Mouse (Mus musculus): ENCODE results near the gene Socs7.
A peak's percentile ranks its signal among the peaks of the same experiment; 100 is the strongest.

Socs7 gene

GRCm38 (mm10) chr11:97343175-97343574, 19.2 kb upstream of the Socs7 start:
- no peak for DNase-seq (ENCODE audit: low read depth, low spot score)

- peak; percentile 67 for DNase-seq (ENCODE audit: low read depth, low spot score)
These were observed 18.7 kb upstream of the Socs7 start for GRCm38 (mm10) chr11:97343619-97344018.

- no peak for DNase-seq (ENCODE audit: low read depth, low spot score)
These were observed 16.9 kb upstream of the Socs7 start for GRCm38 (mm10) chr11:97345446-97345845.

GRCm38 (mm10) chr11:97346383-97346782, 16.0 kb upstream of the Socs7 start:
- no peak for DNase-seq (ENCODE audit: low read depth, low spot score)

GRCm38 (mm10) chr11:97347291-97347690, 15.1 kb upstream of the Socs7 start:
- no peak for DNase-seq (ENCODE audit: low read depth, low spot score)

- peak; percentile 82 for DNase-seq (ENCODE audit: low read depth, low spot score)
These were observed 12.3 kb upstream of the Socs7 start for GRCm38 (mm10) chr11:97350035-97350434.

GRCm38 (mm10) chr11:97352027-97352684, 10.2 kb upstream of the Socs7 start, which contains the start of gene Gpr179:
Gene Gpr179, minus strand, starts transcription at chr11:97352077.
- no peak for DNase-seq (ENCODE audit: low read depth, low spot score)

GRCm38 (mm10) chr11:97352935-97353597, 9.3 kb upstream of the Socs7 start:
- DNase-seq (ENCODE audit: low read depth, low spot score), result no peak

GRCm38 (mm10) chr11:97354646-97355045, 7.7 kb upstream of the Socs7 start:
- no peak for DNase-seq (ENCODE audit: low read depth, low spot score)

- DNase-seq (ENCODE audit: low read depth, low spot score), result no peak
These were observed 7.1 kb upstream of the Socs7 start for GRCm38 (mm10) chr11:97355247-97355646.

GRCm38 (mm10) chr11:97357663-97358062, 4.7 kb upstream of the Socs7 start:
- peak; percentile 94 for DNase-seq (ENCODE audit: low read depth, low spot score)

- no peak for DNase-seq (ENCODE audit: low read depth, low spot score)
These were observed 245 bp downstream of the Socs7 start for GRCm38 (mm10) chr11:97362649-97362942.

GRCm38 (mm10) chr11:97362943-97363643, 742 bp downstream of the Socs7 start:
- peak; percentile 45 for DNase-seq (ENCODE audit: low read depth, low spot score)

GRCm38 (mm10) chr11:97363644-97363995, 1.3 kb downstream of the Socs7 start:
- DNase-seq (ENCODE audit: low read depth, low spot score), result no peak

- no peak for DNase-seq (ENCODE audit: low read depth, low spot score)
These were observed 3.2 kb downstream of the Socs7 start for GRCm38 (mm10) chr11:97365556-97365955.

GRCm38 (mm10) chr11:97368501-97368900, 6.2 kb downstream of the Socs7 start:
- DNase-seq (ENCODE audit: low read depth, low spot score), result no peak

GRCm38 (mm10) chr11:97370329-97371091, 8.2 kb downstream of the Socs7 start:
- DNase-seq (ENCODE audit: low read depth, low spot score), result no peak

GRCm38 (mm10) chr11:97372159-97372864, 10.0 kb downstream of the Socs7 start:
- DNase-seq (ENCODE audit: low read depth, low spot score), result no peak

- no peak for DNase-seq (ENCODE audit: low read depth, low spot score)
These were observed 11.1 kb downstream of the Socs7 start for GRCm38 (mm10) chr11:97373402-97373801.

GRCm38 (mm10) chr11:97380036-97380435, 17.7 kb downstream of the Socs7 start:
- DNase-seq (ENCODE audit: low read depth, low spot score), result no peak

GRCm38 (mm10) chr11:97383017-97383416, 20.7 kb downstream of the Socs7 start:
- no peak for DNase-seq (ENCODE audit: low read depth, low spot score)

- DNase-seq (ENCODE audit: low read depth, low spot score), result no peak
These were observed 21.4 kb downstream of the Socs7 start for GRCm38 (mm10) chr11:97383764-97384163.
